Mouse (Mus musculus) kidney, embryonic 14.5 days (tissue): ENCODE measurements around the gene C2cd5. TPM values are rescaled to one million over a fixed set of nuclear protein-coding genes. Genes with fewer than 3 reads are reported as not detected.

ENCODE experiments used
- ATAC-seq: fragments of 200-750 bp; cut with Nextera tagmentation; 2 replicates; pipeline ENCODE4 v1.8.0; 2017; ENCODE audit warnings: moderate number of reproducible peaks, mild to moderate bottlenecking, moderate TSS enrichment, moderate library complexity; ENCODE audit not compliant: low FRiP score, low TSS enrichment
- H3K27ac ChIP-seq: fragments of 300-500 bp; sonication (generic); 2 replicates; pipeline ENCODE4 v1.5.1; 2014; ENCODE audit warnings: low read depth, mild to moderate bottlenecking, low read length, moderate library complexity, mixed read lengths
- H3K27me3 ChIP-seq: fragments of 300-500 bp; sonication (generic); 2 replicates; pipeline ENCODE4 v1.6.1; 2014; ENCODE audit warnings: mild to moderate bottlenecking, low read length; ENCODE audit not compliant: control insufficient read depth, insufficient read depth
- H3K36me3 ChIP-seq: fragments of 300-500 bp; sonication (generic); 2 replicates; pipeline ENCODE4 v1.6.1; 2014; ENCODE audit warnings: low read length, mixed read lengths; ENCODE audit not compliant: control insufficient read depth, insufficient read depth
- H3K4me1 ChIP-seq: fragments of 300-500 bp; sonication (generic); 2 replicates; pipeline ENCODE4 v1.6.1; 2014; ENCODE audit warnings: low read length, mixed read lengths; ENCODE audit not compliant: control insufficient read depth, insufficient read depth
- H3K4me2 ChIP-seq: fragments of 300-500 bp; sonication (generic); replicated peaks from 2 replicates; pipeline ENCODE4 v1.6.1; 2014; ENCODE audit warnings: low read depth, mild to moderate bottlenecking, low read length
- H3K4me3 ChIP-seq: fragments of 300-500 bp; sonication (generic); 2 replicates; pipeline ENCODE4 v1.5.1; 2014; ENCODE audit warnings: mild to moderate bottlenecking, low read length
- H3K9ac ChIP-seq: fragments of 300-500 bp; sonication (generic); 2 replicates; pipeline ENCODE4 v1.6.1; 2014; ENCODE audit warnings: low read depth, mild to moderate bottlenecking, low read length, moderate library complexity
- H3K9me3 ChIP-seq: fragments of 300-500 bp; sonication (generic); 2 replicates; pipeline ENCODE4 v1.6.1; 2016; ENCODE audit warnings: low read length; ENCODE audit not compliant: control insufficient read depth
- WGBS: fragments of 180-500 bp; shearing (Covaris S2); extraction: QIAGEN DNeasy Blood & Tissue Kit; methylation state at CpG from one replicate; pipeline ENCODE4 v1.1.7; 2014; 5-methylcytosine and 5-hydroxymethylcytosine counted together
- polyA plus RNA-seq: library from polyadenylated mRNA; unstranded; fragments of >200 nt; fragmentation: Nextera tagmentation; extraction: Ambion mirVana; gene quantifications from 2 replicates; pipeline ENCODE4 v1.2.1, GENCODE M21; 2014

C2cd5 gene
- polyA plus RNA-seq, 1 experiment from 2014 or later = 34.5 TPM

- H3K4me2 ChIP-seq = no peak overlapping the region
- no peaks in the 10 kb centered on the region for H3K9me3 ChIP-seq
- H3K36me3 ChIP-seq = no peaks in the 10 kb centered on the region
- no peak overlapping the region for H3K27ac ChIP-seq
- 69% methylated on average over 3 of the region's 3 CpGs for WGBS
- no peak for ATAC-seq
- no peaks in the 10 kb centered on the region for H3K27me3 ChIP-seq
- H3K4me1 ChIP-seq = no peaks in the 10 kb centered on the region
- H3K4me3 ChIP-seq = no peak overlapping the region
- no peak overlapping the region for H3K9ac ChIP-seq
Observed at GRCm38 (mm10) chr6:143129952-143130351, 30.0 kb upstream of the C2cd5 start.

DNA sequence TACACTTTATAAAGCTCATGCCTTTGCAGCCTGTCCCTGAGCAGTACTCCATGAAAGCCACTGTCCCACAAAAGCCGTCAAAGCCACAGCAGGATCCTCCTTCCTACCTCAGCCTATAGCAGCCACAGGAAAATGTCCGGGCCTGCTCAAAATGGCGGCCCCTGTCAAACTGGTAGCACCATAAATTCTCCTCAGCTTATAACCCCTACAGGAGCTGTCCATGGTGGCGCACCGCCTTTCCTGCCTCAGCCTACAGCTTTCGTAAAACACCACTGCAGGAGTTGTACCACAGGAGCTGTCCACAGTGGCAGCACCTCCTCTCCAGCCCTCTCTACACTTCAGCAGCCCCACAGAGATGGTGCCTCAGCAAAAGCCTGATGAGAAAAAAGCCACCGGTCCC is 29.5 kb upstream of the C2cd5 start:
- 90% methylated on average over 7 of the region's 7 CpGs for WGBS
- Histone ChIP-seq H3K27me3 (no peaks in the 10 kb centered on the region), H3K9me3 (no peaks in the 10 kb centered on the region), H3K27ac (no peak overlapping the region), H3K36me3 (no peaks in the 10 kb centered on the region), H3K4me1 (no peaks in the 10 kb centered on the region), H3K4me2 (no peak overlapping the region), H3K9ac (no peak overlapping the region), H3K4me3 (no peak overlapping the region)
- no peak for ATAC-seq

- no peaks in the 10 kb centered on the region for H3K4me1 ChIP-seq
- H3K4me2 ChIP-seq = no peak overlapping the region
- H3K27me3 ChIP-seq = no peaks in the 10 kb centered on the region
- H3K4me3 ChIP-seq = no peak overlapping the region
- no peak overlapping the region for H3K9ac ChIP-seq
- no peak for ATAC-seq
- no peak overlapping the region for H3K27ac ChIP-seq
- no peaks in the 10 kb centered on the region for H3K9me3 ChIP-seq
- no peaks in the 10 kb centered on the region for H3K36me3 ChIP-seq
Observed at GRCm38 (mm10) chr6:143125721-143126120, 25.8 kb upstream of the C2cd5 start.

- Histone ChIP-seq H3K27me3 (no peaks in the 10 kb centered on the region), H3K27ac (no peak overlapping the region), H3K4me2 (no peak overlapping the region), H3K4me3 (no peak overlapping the region), H3K36me3 (no peaks in the 10 kb centered on the region), H3K9ac (no peak overlapping the region), H3K4me1 (peaks cover 5% of the 10 kb centered on the region; the same call in 1 of the 2 replicates), H3K9me3 (no peaks in the 10 kb centered on the region)
- ATAC-seq = no peak
- WGBS = 90% methylated on average over 6 of the region's 6 CpGs
Observed at GRCm38 (mm10) chr6:143119325-143119724, 19.4 kb upstream of the C2cd5 start.

DNA sequence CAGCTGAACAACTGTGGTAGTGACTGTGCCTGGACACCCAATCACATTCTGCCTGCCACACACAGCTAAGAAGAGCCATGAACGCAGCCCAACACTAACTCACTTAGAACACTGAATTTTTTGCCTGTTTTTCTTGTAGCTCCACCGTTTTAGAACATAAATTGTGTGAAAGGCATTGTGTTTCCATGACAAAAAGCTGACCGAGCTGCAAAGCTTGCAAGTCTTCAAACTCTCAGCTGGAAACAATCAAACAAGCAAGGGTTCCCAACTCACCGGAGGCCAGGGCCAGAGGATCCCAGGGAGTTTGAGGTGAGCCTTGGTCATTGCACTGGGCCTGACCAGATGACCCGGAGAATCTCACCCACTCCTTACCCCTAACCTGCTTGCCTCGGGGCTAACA is 16.8 kb upstream of the C2cd5 start:
- H3K9ac ChIP-seq = no peak overlapping the region
- H3K4me3 ChIP-seq = no peak overlapping the region
- no peaks in the 10 kb centered on the region for H3K36me3 ChIP-seq
- 55% methylated on average over 6 of the region's 6 CpGs for WGBS
- no peak for ATAC-seq
- H3K4me1 ChIP-seq = peaks cover 5% of the 10 kb centered on the region; the same call in 1 of the 2 replicates
- no peak overlapping the region for H3K4me2 ChIP-seq
- no peak overlapping the region for H3K27ac ChIP-seq
- H3K27me3 ChIP-seq = no peaks in the 10 kb centered on the region
- no peaks in the 10 kb centered on the region for H3K9me3 ChIP-seq

- ATAC-seq = peak; percentile 50; the same call in 1 of the 2 replicates
- H3K27ac ChIP-seq = no peak overlapping the region
- no peaks in the 10 kb centered on the region for H3K9me3 ChIP-seq
Observed at GRCm38 (mm10) chr6:143115505-143115904, 15.6 kb upstream of the C2cd5 start.

DNA sequence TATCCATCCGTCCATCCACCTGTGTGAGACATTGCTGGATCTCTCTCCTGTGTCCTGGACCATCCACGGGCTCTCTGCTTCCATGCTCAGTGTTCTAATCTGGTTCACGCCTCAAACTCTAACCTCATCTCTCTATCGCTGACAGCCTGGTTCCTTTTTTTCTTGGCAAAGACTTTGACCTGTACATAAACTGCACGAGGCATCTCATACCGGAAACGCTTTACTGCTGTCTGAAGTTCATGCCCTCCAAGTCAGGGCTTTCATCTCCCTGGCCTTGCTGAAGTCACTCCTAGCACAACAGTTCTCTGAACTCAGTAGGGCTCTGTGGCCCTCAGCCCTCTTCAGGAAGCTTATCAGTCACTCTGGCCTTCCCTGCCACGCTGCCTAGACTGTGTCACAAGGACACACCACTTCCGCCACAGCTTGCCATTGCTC is 15.1 kb upstream of the C2cd5 start:
- Histone ChIP-seq H3K4me1 (peaks cover 5% of the 10 kb centered on the region; the same call in 1 of the 2 replicates), H3K27me3 (no peaks in the 10 kb centered on the region), H3K36me3 (no peaks in the 10 kb centered on the region), H3K9ac (no peak overlapping the region), H3K9me3 (no peaks in the 10 kb centered on the region), H3K4me3 (no peak overlapping the region), H3K27ac (no peak overlapping the region), H3K4me2 (no peak overlapping the region)
- peak; percentile 50; the same call in 1 of the 2 replicates for ATAC-seq
- WGBS = 40% methylated on average over 9 of the region's 9 CpGs

More at GRCm38 (mm10) chr6:143115505-143115904, 15.6 kb upstream of the C2cd5 start:
- WGBS = 66% methylated on average over 5 of the region's 5 CpGs
- H3K9ac ChIP-seq = no peak overlapping the region
- no peaks in the 10 kb centered on the region for H3K36me3 ChIP-seq
- peaks cover 5% of the 10 kb centered on the region; the same call in 1 of the 2 replicates for H3K4me1 ChIP-seq
- H3K27me3 ChIP-seq = no peaks in the 10 kb centered on the region
- no peak overlapping the region for H3K4me3 ChIP-seq
- H3K4me2 ChIP-seq = no peak overlapping the region

DNA sequence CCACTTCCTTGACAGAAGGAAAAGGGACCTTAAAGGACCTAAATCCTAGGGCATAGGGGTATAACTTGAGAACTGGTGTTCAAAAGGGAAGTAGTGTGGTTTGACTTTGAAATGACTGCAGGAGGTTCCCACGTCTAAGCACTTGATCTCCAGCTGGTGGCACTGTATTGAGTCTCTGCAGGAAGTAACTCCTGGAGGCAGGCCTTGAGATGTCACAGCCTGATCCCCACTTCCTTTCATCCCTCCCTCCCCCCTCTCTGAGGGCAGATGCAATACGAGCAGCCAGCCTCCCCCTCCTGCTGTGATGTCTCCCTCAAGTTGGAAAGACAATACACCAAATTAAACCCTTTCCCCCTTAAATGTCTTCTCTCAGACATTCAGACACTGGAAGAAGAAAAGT is 14.6 kb upstream of the C2cd5 start:
- Histone ChIP-seq H3K27me3 (no peaks in the 10 kb centered on the region), H3K27ac (no peak overlapping the region), H3K36me3 (no peaks in the 10 kb centered on the region), H3K9me3 (no peaks in the 10 kb centered on the region), H3K9ac (no peak overlapping the region), H3K4me1 (peaks cover 5% of the 10 kb centered on the region; the same call in 1 of the 2 replicates), H3K4me3 (no peak overlapping the region), H3K4me2 (no peak overlapping the region)
- ATAC-seq = peak; percentile 70
- 14% methylated on average over 2 of the region's 2 CpGs for WGBS

GRCm38 (mm10) chr6:143110371-143110770 is 10.4 kb upstream of the C2cd5 start:
- 80% methylated on average over 7 of the region's 7 CpGs for WGBS
- no peak for ATAC-seq
- no peak overlapping the region for H3K4me3 ChIP-seq

More at GRCm38 (mm10) chr6:143110371-143110770, 10.4 kb upstream of the C2cd5 start:
- no peak overlapping the region for H3K27ac ChIP-seq
- no peak overlapping the region for H3K9ac ChIP-seq
- H3K4me2 ChIP-seq = no peak overlapping the region
- H3K9me3 ChIP-seq = no peaks in the 10 kb centered on the region
- peaks cover 5% of the 10 kb centered on the region; the same call in 1 of the 2 replicates for H3K4me1 ChIP-seq
- H3K36me3 ChIP-seq = no peaks in the 10 kb centered on the region
- no peaks in the 10 kb centered on the region for H3K27me3 ChIP-seq
